Comparison of ENCODE assay signal across 9 mouse cellular contexts in the genomic region with DNA sequence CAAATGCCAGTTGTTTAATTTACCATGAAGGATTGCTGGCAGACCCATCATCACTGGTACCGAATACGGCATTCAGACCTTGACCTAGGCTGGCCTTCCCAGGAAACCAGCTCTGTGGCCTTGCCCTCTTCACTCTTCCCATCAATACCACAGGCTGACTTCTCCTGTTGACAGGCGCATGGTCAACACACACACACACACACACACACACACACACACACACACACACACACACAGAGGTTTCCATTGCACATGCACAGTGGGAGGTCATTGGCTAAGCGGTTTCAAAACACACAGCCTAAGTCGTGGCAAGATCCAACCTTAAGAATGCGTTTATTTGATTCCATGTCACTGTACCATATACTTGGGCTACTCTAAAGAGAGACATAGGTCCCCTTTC.
DNase-seq lines count a peak whose midpoint lies in the region; ATAC-seq lines count a peak whose summit lies in the region.
"Had no signal": no experiment of that assay in that cellular context is flagged by ENCODE, and none has a peak within 500 bp of the region (broad histone marks: within the 10 kb centered on the region; RNA-seq: fewer than 3 reads in every experiment).

No protein-coding gene starts in this region.

- peaks cover 17% of the 10 kb centered on the region for H3K4me1 ChIP-seq in midbrain, embryonic 12.5 days
- H3K4me1 ChIP-seq in midbrain, embryonic 14.5 days (ENCODE audit: control insufficient read depth, insufficient read depth, low read length) = peaks cover 6% of the 10 kb centered on the region; the same call in 1 of the 2 replicates
- peaks cover 35% of the 10 kb centered on the region for H3K4me1 ChIP-seq in limb, embryonic 10.5 days

- DNase-seq in heart, adult 11 months = peak; percentile 80
- DNase-seq in heart, postnatal 4 days = no peak
- no peak for DNase-seq in midbrain, embryonic 14.5 days
- no peak for DNase-seq in limb, embryonic 10.5 days (ENCODE audit: low spot score)
- DNase-seq in retina, embryonic 14.5 days (ENCODE audit: low spot score) = peak; percentile 18
- no peak for DNase-seq in ovary, postnatal 14 days (ENCODE audit: low spot score)
- no peak for DNase-seq in urinary bladder, adult 2 months (ENCODE audit: low spot score)

- 0 out of 2 replicates have a peak, but pooled peaks cover 8% of the 10 kb centered on the region for H3K27me3 ChIP-seq in midbrain, embryonic 12.5 days
- no peaks in the 10 kb centered on the region for H3K27me3 ChIP-seq in midbrain, embryonic 14.5 days (ENCODE audit: control insufficient read depth, insufficient read depth, low read length)
- H3K27me3 ChIP-seq in limb, embryonic 10.5 days (ENCODE audit: low read depth, poor library complexity, severe bottlenecking) = no peaks in the 10 kb centered on the region
- H3K27me3 ChIP-seq: neural tube, embryonic 13.5 days had no signal

- no peaks in the 10 kb centered on the region for H3K36me3 ChIP-seq in midbrain, embryonic 12.5 days
- no peaks in the 10 kb centered on the region for H3K36me3 ChIP-seq in midbrain, embryonic 14.5 days (ENCODE audit: control insufficient read depth, insufficient read depth, low read length)
- H3K36me3 ChIP-seq in limb, embryonic 10.5 days = no peaks in the 10 kb centered on the region
- H3K36me3 ChIP-seq: neural tube, embryonic 13.5 days had no signal

- H3K27ac ChIP-seq in midbrain, embryonic 12.5 days (replicated peaks) = no peak overlapping the region
- H3K27ac ChIP-seq in midbrain, embryonic 14.5 days (replicated peaks; ENCODE audit: low read depth, low read length) = no peak overlapping the region
- H3K27ac ChIP-seq in limb, embryonic 10.5 days = peak overlapping the region; percentile 78

- no peak overlapping the region for H3K4me3 ChIP-seq in midbrain, embryonic 12.5 days
- H3K4me3 ChIP-seq in midbrain, embryonic 14.5 days (replicated peaks; ENCODE audit: low read depth, low read length) = no peak overlapping the region
- no peak overlapping the region for H3K4me3 ChIP-seq in limb, embryonic 10.5 days

- WGBS in midbrain, embryonic 12.5 days = 37% methylated on average over 6 of the region's 6 CpGs
- 49% methylated on average over 6 of the region's 6 CpGs for WGBS in midbrain, embryonic 14.5 days
- 70% methylated on average over 6 of the region's 6 CpGs for WGBS in limb, embryonic 10.5 days

- H3K9ac ChIP-seq in midbrain, embryonic 12.5 days (replicated peaks) = no peak overlapping the region
- no peak overlapping the region for H3K9ac ChIP-seq in midbrain, embryonic 14.5 days (replicated peaks; ENCODE audit: low read length)

- no peaks in the 10 kb centered on the region for H3K9me3 ChIP-seq in midbrain, embryonic 12.5 days
- H3K9me3 ChIP-seq in midbrain, embryonic 14.5 days (ENCODE audit: control insufficient read depth, low read length) = no peaks in the 10 kb centered on the region
- H3K9me3 ChIP-seq in limb, embryonic 10.5 days (replicated peaks) = no peaks in the 10 kb centered on the region
- H3K9me3 ChIP-seq: neural tube, embryonic 13.5 days had no signal

- H3K4me2 ChIP-seq in midbrain, embryonic 12.5 days (replicated peaks) = 0 out of 2 replicates have a peak overlapping the region, but pooled peaks have one; percentile 53
- H3K4me2 ChIP-seq in midbrain, embryonic 14.5 days (ENCODE audit: low read length) = no peak overlapping the region

- ATAC-seq in midbrain, embryonic 12.5 days (ENCODE audit: low FRiP score, low read depth) = no peak
- ATAC-seq in midbrain, embryonic 14.5 days (ENCODE audit: low FRiP score, low TSS enrichment) = no peak

Comparison
In these comparisons a context has a peak if more than half of its experiments do, and no peak if none do; other contexts are left out.
1. DNase-seq: peak in heart, adult 11 months (single experiment) and retina, embryonic 14.5 days (single experiment); none in heart, postnatal 4 days (single experiment), midbrain, embryonic 14.5 days (single experiment), limb, embryonic 10.5 days (single experiment), ovary, postnatal 14 days (single experiment) and urinary bladder, adult 2 months (single experiment).